Mouse (Mus musculus): ENCODE data around the gene Car15.

Gene Car15

GRCm38 (mm10) chr16:17838051-17838450, at the start of gene Car15:
Gene Car15, minus strand, starts transcription at chr16:17838364.
- DNase-seq (ENCODE audit: low spot score): no peak

DNA sequence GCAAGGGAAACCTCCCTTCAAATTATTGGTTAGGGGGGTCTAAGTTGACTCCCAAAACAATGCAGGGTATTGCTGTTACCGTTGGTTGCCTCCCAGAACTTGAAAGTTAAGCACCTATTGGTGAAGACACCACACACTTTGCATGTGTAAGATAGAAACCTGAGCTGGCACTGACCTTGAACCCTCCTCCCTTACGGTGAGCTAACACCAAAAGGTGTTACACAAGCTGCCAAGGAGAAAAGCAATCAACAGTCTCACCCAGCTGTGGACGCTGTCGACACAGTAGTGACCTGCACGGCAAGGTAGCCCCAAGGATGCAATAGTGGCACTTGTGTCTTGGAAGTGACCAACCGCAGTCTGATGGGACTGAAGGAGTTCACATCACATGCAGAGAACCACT, 46.0 kb upstream of the Car15 start:
- DNase-seq (ENCODE audit: low spot score): no peak

DNA sequence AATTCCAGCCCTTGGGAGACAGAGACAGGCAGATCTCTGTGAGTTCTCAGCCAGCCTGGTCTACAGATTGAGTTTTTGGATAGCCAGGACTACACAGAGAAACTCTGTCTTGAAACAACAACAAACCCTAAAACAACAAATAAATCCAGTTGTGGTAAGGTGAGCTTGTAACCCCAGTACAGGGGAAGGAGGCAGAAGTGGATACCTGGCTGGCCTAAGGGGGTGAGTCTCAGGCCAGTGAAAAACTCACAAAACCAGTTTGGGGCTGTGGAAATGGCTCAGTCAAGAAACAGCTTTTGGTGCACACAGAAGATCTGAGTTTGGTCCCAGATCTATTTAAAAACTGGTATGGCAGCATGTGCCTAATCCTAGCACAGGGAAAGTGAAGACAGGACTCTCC, 44.0 kb upstream of the Car15 start:
- no peak for DNase-seq (ENCODE audit: low spot score)

DNA sequence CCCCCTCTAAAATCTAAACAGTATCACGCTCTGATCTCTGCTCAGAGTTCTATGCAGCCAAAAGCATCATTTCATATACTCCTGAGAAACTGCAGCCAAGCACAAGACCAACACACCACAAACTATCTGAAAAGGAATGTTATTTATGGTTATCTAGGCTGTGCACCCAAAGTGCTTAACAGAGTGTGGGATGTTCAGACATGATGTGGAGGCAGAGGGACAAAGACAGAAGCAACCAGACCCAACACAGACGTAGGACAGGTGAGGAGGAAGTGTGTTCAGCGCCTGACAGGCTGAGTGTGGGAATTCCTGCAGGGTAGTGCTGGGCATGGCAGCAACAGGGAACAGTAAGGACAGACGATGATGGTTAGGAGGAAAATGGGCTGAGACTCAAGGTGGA, 41.4 kb upstream of the Car15 start:
- no peak for DNase-seq (ENCODE audit: low spot score)

DNA sequence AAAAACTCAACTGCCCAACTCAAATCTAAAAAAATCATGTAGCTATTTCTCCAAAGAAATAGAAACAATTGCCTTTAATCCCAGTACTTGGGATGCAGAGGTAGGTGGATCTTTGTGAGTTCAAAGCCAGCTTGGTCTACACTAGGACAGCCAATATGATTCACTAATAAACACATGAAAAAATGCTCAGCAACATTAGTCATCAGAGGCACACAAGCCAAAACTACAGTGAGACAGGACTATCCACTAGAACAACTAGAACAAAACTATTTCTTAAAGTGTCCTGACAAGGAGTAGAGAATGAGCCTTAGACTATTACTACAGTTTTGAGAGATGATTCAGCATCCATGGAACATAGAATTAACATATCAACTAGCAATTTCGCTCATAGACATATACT, 37.9 kb upstream of the Car15 start:
- DNase-seq (ENCODE audit: low spot score): no peak

DNA sequence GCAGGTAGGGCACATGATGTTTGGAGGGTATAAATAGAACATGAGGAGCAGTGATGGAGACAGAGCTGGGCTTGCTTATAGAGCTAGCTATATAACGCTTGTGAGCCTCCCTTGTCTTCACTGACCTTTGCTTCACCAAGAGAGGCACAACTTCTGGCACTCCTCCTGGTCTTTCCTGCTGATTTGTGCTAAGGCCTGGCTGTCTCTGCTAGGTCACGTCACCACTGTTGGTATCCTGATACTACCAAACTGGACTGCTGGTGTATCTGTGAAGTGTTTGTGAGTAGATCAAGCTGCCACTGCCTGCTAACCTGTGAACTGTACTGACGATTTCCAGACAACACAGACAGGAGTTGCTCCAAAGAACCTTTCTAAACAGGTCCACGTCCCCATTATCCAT, 37.0 kb upstream of the Car15 start:
- no peak for DNase-seq (ENCODE audit: low spot score)

- no peak for DNase-seq (ENCODE audit: low spot score)
Measured at GRCm38 (mm10) chr16:17872995-17873394, 34.8 kb upstream of the Car15 start.

DNA sequence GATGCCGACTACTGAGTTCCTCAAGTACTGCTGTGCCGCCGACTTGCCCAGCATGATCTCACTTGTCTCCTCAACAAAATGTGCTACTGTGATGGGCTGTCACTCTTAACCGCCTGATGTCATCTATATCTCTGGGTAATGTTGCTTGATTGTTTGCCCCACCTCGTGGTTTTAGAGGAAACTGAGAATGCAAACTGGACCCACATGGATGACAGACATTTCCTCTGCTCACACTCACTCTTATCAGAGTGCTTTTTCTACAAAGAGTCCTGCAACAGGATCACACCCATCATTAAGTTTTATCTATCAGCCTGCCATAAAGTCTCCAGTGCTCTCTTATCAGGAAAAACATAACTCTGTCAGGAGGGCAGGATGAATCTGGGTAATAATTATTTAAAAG, 33.1 kb upstream of the Car15 start:
- DNase-seq (ENCODE audit: low spot score): no peak

DNA sequence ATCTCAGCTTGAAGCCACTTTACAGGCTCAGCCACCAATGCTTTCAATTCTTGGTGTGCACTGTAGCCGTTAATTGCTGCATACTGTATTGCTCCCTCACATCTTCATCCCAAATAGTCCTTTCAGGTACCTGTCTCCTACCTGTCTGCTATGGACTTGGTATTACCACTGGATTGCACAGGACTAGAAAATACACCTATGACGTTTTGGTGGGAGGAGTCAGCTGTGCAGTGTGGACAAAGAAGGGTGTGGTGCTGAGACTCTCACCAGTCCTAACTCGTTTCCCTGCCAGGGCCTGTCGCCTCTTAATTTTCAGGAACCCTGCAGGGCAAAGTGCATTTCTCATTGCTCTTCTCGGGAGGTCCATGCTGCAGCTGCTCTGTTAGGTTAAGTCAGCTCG, 27.6 kb upstream of the Car15 start:
- no peak for DNase-seq (ENCODE audit: low spot score)

DNA sequence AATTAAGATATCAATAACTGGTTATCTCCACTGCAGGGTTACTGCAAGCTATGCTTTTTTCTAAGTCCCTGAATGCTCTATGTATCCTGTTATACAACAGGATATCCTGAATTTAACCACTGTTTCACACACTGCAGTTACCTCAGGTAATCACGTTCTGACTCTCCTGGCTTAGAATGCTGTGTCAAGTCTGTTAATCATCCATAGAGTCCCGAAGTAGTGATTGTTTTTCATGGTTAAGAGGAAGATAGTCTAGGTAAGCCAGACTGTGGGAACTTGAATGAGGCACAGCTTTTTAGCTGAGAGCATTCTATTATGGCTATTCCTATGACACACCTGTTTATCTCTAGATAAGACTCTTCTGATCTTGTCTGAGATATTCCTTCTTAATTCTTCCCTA, 27.1 kb upstream of the Car15 start:
- no peak for DNase-seq (ENCODE audit: low spot score)

DNA sequence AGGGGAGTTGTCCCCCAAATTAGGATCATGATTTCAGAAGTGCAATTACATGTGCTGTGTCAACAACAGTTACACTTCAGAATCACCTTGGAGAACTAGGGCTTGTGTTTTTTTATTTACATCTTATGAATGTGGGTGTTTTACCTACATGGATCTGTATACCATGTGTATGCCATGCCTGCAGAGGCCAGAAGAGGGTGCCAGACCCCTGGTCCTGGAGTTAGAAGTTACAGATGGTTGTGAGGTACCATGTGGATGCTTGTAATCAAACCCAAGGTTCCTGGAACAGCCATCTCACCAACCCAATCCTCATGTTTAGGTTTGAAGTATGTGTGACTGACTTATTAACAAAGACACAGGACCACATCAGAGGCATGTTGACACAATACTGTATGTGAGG, 20.4 kb upstream of the Car15 start:
- DNase-seq (ENCODE audit: low spot score): no peak

DNA sequence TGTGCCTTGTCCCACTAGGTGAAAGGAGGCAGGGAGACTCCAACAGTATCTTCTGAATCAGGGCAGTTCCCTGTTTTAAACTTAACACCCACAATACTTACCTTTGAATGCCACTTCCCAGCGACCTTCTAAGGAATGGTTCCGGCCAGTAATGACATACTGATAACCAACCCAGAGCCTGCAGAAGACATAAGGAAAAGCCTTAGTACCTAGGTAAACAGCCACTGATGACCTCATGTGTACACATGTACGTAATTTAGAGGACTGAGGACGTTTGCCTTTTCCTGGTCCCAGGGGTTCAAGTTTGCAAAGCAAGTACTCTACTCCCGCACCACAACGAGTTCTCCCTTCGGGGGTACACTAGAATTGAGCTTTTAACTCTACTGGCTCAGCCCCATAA, 19.0 kb upstream of the Car15 start:
- no peak for DNase-seq (ENCODE audit: low spot score)

DNA sequence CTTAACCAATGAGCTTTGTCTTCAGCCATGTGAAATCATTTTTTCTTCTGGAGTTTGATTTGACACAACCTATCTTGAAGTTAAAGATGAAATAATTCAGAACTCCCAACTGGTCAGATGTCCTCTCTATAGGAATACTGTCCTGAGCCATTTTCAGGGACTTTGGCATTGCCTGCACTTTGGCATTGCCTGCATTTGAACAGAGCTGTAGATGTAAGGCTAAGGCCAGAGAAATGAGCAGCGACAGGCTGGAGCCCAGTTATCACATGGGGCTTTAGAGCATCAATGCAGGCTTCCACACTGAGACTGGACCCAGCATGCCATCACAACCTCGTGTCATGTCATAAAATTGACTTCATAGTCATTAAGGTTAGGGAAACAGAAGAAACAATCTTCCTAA, 15.1 kb upstream of the Car15 start:
- no peak for DNase-seq (ENCODE audit: low spot score)

DNA sequence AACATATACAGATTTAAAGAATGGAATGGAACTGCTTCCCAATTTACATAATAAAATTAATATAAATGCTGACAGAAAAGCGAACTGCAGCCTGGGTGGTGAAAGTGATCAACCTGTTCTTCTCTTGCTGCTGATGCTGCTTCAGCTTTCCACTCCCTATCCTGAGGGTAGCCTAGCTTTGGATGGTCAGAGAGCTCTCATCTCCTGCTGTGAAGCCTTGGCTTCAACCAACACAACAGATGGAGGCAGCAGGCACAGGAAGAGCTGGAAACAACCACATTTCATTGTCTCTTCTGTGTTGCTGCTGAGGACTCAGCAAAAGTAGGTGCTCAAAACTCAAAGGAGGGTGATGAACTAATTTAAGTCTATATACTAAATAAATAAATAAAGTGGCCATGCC, 13.7 kb upstream of the Car15 start:
- DNase-seq (ENCODE audit: low spot score): no peak

DNA sequence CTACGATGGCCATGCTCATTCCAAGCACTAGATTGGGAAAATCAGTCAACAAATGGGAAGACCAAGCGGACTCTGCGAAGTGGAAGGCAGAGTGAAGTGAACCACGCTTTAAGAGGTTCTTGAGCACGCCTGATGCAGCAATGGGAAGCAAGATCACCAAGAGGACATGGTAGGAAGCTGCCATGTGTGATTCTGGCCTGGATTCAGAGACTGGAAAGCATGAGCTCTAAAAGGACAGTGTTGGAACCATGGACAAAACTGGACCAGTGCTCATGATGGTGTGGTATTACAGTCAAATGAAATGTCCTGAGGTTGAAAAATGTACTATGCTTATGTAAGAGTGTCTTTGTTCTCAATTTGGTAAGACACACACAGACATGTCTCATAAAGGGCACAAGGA, 13.2 kb upstream of the Car15 start:
- DNase-seq (ENCODE audit: low spot score): no peak

GRCm38 (mm10) chr16:17849486-17849885, 11.3 kb upstream of the Car15 start:
- DNase-seq (ENCODE audit: low spot score): no peak

- peak; percentile 87 for DNase-seq (ENCODE audit: low spot score)
Measured at GRCm38 (mm10) chr16:17848928-17849327, 10.8 kb upstream of the Car15 start.

DNA sequence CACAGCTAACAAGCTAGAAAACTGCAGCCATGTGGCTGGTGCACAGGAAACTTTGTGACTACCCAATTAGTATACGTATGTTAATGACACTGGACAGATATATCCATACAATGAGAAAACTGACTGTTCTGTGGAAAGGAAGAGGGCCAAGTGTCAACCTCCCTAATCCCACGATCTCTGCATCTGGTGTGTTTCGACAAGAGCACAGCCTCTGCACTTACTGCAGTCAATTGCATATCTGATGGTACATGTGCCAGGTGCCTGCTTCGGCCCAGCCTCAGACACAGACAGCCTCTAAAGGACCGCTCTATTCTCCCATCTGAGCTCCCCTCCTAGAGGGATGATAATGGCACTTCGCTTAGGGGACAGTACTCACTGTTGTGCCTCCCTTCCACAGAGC, 10.3 kb upstream of the Car15 start:
- no peak for DNase-seq (ENCODE audit: low spot score)

DNA sequence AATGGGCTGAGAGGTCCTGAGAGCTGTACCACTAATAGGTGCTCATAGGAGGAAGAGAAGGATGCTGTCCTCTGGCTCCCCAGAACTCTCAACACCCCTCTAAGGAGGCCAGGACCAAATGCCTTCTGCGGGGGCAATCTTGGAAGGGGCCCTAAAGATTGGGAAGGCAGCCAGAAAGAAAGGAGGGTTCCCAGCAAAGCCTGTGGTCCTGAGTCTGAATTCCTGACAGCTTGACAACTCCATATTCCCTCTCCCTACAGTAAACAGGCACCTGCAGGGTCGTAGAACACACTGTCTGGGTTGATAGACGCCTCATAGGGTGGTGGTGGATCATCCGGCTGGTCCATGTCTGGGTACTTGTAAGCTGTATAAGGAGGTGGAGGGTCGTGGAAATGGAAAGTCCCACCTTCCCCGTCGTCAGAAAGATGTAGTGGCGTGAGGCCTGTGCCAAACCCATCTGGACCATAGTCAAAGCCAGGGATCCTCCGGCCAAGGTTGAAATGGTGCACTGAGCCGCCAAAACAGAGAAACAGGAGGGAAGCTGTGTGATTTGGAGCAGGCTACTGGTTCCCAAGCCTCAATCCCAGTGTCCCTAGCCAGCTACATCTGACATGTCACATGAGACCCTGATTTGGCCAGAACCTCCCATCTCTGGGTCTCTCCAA, 5.7 kb upstream of the Car15 start:
- DNase-seq (ENCODE audit: low spot score): no peak

- no peak for DNase-seq (ENCODE audit: low spot score)
Measured at GRCm38 (mm10) chr16:17842437-17842836, 4.3 kb upstream of the Car15 start.

DNA sequence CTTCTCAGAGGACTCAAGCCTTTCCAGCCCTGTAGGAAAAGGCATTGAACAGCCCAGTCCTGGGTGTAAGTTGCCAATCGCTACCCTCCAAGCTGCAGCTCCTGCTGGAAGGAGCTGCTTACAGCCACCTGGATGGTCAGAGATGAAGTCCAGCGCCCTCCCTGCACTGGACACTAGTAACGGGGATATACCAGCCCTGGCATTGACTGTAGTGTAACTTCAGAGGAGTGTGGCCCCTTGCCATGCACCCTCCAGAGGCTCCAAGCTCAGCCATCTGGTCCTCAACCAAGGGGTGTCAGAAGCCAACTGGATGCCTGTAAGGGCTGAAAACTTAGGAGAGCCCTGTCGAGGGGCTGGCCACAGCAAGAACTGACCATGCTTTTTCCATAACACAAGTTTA, 1.8 kb upstream of the Car15 start:
- no peak for DNase-seq (ENCODE audit: low spot score)

GRCm38 (mm10) chr16:17835481-17835880, 2.7 kb downstream of the Car15 start:
- no peak for DNase-seq (ENCODE audit: low spot score)

- no peak for DNase-seq (ENCODE audit: low spot score)
Measured at GRCm38 (mm10) chr16:17834543-17834942, 3.6 kb downstream of the Car15 start.

- DNase-seq (ENCODE audit: low spot score): peak; percentile 67
Measured at GRCm38 (mm10) chr16:17833681-17834399, 4.3 kb downstream of the Car15 start.

All from embryo, embryonic 10 days (tissue).